Comparison of ENCODE assay signal across 20 mouse cellular contexts in the genomic region with DNA sequence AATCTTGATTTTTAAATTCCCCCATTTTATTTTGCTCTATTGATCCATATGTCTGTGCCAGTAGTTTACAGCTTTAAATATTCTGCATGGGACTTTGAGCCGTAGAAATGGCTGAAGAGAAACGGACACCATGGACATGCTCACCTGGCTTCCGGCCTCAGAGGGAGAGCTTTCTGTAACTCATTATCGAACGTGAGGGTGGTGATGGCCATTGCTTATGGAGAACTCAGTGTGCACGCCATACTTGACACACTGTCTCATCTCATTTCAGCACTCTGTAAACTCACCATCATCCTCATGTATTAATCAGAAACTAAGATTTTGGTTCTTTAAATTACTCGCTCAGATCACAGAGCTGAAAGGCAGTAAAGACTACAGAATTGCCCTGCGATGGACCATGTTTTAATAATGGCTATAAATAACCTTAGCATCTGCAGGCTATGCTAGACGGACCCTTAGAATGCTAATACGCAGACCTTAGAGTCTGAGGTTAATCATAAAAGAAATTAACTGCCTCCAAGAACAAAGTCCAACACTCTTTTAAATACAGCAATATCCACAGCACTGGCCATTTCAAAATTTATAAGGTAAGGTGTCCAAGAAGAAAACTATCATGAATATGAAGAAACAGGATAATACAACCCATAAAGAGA.
"Had no signal": no experiment of that assay in that cellular context is flagged by ENCODE, and none has a peak within 500 bp of the region (broad histone marks: within the 10 kb centered on the region; RNA-seq: fewer than 3 reads in every experiment).

No protein-coding gene starts in this region.

- H3K4me3 ChIP-seq: layer of hippocampus, adult 2 months; left cerebral cortex, adult 2 months; liver, embryonic 13.5 days; midbrain, embryonic 13.5 days; myocyte; neural tube, embryonic 13.5 days; stomach, embryonic 15.5 days had no signal

- H3K27me3 ChIP-seq: liver, embryonic 13.5 days; midbrain, embryonic 13.5 days; neural tube, embryonic 13.5 days; stomach, embryonic 15.5 days had no signal

- ATAC-seq: hindbrain, postnatal 0 days; inflammation-experienced regulatory T-cells, adult 6 months; midbrain, embryonic 13.5 days; midbrain, embryonic 16.5 days had no signal

- H3K36me3 ChIP-seq: liver, embryonic 13.5 days; midbrain, embryonic 13.5 days; neural tube, embryonic 13.5 days; stomach, embryonic 15.5 days had no signal

- H3K9me3 ChIP-seq: liver, embryonic 13.5 days; midbrain, embryonic 13.5 days; neural tube, embryonic 13.5 days; stomach, embryonic 15.5 days had no signal

- H3K4me2 ChIP-seq: hindbrain, embryonic 14.5 days; liver, embryonic 13.5 days; midbrain, embryonic 13.5 days; neural tube, embryonic 13.5 days; stomach, embryonic 15.5 days had no signal

- H3K4me1 ChIP-seq: liver, embryonic 13.5 days; midbrain, embryonic 13.5 days; neural tube, embryonic 13.5 days; stomach, embryonic 15.5 days had no signal

- H3K27ac ChIP-seq: hindbrain, embryonic 14.5 days; hindbrain, postnatal 0 days; layer of hippocampus, adult 2 months; left cerebral cortex, adult 2 months; liver, embryonic 13.5 days; midbrain, embryonic 13.5 days; neural tube, embryonic 13.5 days; stomach, embryonic 15.5 days had no signal

- DNase-seq: layer of hippocampus, adult 9-11 months; layer of hippocampus, postnatal 36 days; liver, embryonic 13.5 days; lung, adult 2 months; lung, postnatal 14 days; lung, postnatal 4 days; right cerebral cortex, adult 18-20 months; right cerebral cortex, postnatal 14 days; right cerebral cortex, postnatal 4 days; thymus, postnatal 25 days had no signal

- H3K9ac ChIP-seq: hindbrain, embryonic 14.5 days; liver, embryonic 13.5 days; midbrain, embryonic 13.5 days; neural tube, embryonic 13.5 days; stomach, embryonic 15.5 days had no signal
